Mouse (Mus musculus) forebrain, embryonic 13.5 days (tissue): Measurements from ENCODE around the gene Wnt11. TPM values are rescaled to one million over a fixed set of nuclear protein-coding genes. Genes with fewer than 3 reads are reported as not detected.

Experiments
- ATAC-seq: fragments of 200-750 bp; cut with Nextera tagmentation; 2 replicates; pipeline ENCODE4 v1.8.0; 2017
- H3K27ac ChIP-seq: fragments of 300-500 bp; sonication (generic); 2 replicates; pipeline ENCODE4 v1.5.1; 2015; ENCODE audit warnings: inconsistent platforms, mild to moderate bottlenecking, moderate library complexity
- H3K27me3 ChIP-seq: fragments of 300-500 bp; sonication (generic); 2 replicates; pipeline ENCODE4 v1.6.1; 2015; ENCODE audit warnings: mild to moderate bottlenecking, inconsistent platforms
- H3K36me3 ChIP-seq: fragments of 300-500 bp; sonication (generic); 2 replicates; pipeline ENCODE4 v1.6.1; 2015; ENCODE audit warnings: mild to moderate bottlenecking, inconsistent platforms; ENCODE audit not compliant: poor library complexity, severe bottlenecking
- H3K4me1 ChIP-seq: fragments of 300-500 bp; sonication (generic); 2 replicates; pipeline ENCODE4 v1.6.1; 2015; ENCODE audit warnings: inconsistent platforms
- H3K4me2 ChIP-seq: fragments of 300-500 bp; sonication (generic); 2 replicates; pipeline ENCODE4 v1.6.1; 2015; ENCODE audit warnings: inconsistent platforms, mild to moderate bottlenecking, moderate library complexity
- H3K4me3 ChIP-seq: fragments of 300-500 bp; sonication (generic); 2 replicates; pipeline ENCODE4 v1.5.1; 2015; ENCODE audit warnings: mild to moderate bottlenecking, inconsistent platforms
- H3K9ac ChIP-seq: fragments of 300-500 bp; sonication (generic); 2 replicates; pipeline ENCODE4 v1.6.1; 2015; ENCODE audit warnings: mild to moderate bottlenecking, inconsistent platforms
- H3K9me3 ChIP-seq: fragments of 300-500 bp; sonication (generic); replicated peaks from 2 replicates; pipeline ENCODE4 v1.6.1; 2016; ENCODE audit warnings: inconsistent platforms
- WGBS: fragments of 180-500 bp; shearing (Covaris S2); methylation state at CpG from one replicate; pipeline ENCODE4 v1.1.7; 2015; 5-methylcytosine and 5-hydroxymethylcytosine counted together
- polyA plus RNA-seq: library from polyadenylated mRNA; unstranded; fragments of >200 nt; fragmentation: Nextera tagmentation; extraction: Ambion mirVana; gene quantifications from 2 replicates; pipeline ENCODE4 v1.2.1, GENCODE M21; 2015

The Wnt11 gene
- polyA plus RNA-seq, 1 experiment from 2014 or later: 0.23 TPM

DNA sequence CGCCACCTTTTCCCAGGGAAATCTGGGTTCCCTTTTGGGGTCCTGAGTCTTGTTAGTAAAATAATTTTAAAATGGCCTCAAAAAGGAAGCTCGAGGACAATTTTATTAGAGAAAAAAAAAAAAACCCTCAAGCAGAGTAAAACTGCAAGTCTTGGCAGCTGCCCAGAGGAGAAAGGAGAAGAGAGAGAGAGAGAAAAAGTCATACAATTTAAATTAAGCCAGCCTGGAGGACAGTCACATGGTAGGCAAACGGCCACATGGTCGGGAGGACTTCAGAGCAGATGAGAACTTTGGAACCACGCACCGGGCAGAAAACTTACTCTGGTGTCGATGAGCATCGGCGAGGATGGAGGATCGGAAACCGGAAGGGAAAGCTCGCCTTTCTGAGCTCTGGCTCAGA lies 37.0 kb downstream of the Wnt11 start:
- 81% methylated on average over 12 of the region's 12 CpGs for WGBS
- Histone ChIP-seq H3K9me3 (no peaks in the 10 kb centered on the region), H3K4me1 (peaks cover 36% of the 10 kb centered on the region), H3K27ac (no peak overlapping the region), H3K4me3 (no peak overlapping the region), H3K27me3 (peaks cover 5% of the 10 kb centered on the region; the same call in 1 of the 2 replicates), H3K4me2 (no peak overlapping the region), H3K36me3 (no peaks in the 10 kb centered on the region), H3K9ac (no peak overlapping the region)
- no peak for ATAC-seq

DNA sequence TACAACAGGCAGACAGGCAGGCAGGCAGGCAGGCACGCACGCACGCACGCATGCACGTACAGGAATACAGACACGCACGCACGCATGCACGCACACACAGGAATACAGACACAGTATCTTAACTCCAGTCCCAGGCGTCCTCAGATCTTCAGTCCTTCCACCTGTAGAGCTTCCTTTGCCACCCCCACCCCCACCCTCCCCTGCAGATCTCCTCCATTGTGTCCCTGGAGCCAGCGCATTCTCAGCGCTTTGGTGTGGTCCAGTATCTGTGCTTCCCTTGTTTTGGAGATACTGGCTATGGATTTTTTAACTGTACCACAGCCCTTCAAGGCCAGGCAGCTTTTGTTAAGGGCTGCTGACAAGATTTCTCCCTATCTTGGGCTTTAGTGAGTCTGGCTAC lies 38.4 kb downstream of the Wnt11 start:
- Histone ChIP-seq H3K36me3 (no peaks in the 10 kb centered on the region), H3K4me3 (no peak overlapping the region), H3K9me3 (no peaks in the 10 kb centered on the region), H3K4me1 (peaks cover 31% of the 10 kb centered on the region), H3K27me3 (peaks cover 5% of the 10 kb centered on the region; the same call in 1 of the 2 replicates), H3K9ac (no peak overlapping the region), H3K4me2 (no peak overlapping the region), H3K27ac (no peak overlapping the region)
- 81% methylated on average over 12 of the region's 12 CpGs for WGBS
- no peak for ATAC-seq

DNA sequence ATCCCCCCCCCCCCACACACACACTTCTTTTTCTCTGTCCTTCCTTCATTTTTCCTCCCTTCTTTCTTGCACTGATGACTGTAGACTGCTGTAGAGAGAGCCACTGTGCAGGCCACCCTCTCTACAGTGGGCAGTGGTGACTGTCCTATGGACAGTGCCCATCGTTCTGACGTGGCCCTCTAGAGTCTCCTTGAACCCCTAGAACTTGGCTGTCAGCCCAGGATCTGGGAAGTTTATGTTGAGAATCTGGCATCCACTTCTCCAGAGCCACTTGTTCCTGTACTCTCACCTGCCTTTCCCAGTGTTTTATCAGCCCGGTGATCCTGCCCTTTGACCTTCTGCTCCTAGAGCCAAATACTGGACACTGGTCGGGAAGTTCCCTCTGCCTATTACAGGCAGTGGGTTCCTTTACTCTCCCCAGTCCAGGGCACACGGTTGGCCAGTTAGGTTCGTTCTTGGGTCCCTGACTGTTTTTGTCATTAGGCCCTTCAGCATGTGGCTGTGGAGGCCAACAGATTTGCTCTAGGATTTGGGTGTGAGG lies 39.6 kb downstream of the Wnt11 start:
- H3K9ac ChIP-seq: no peak overlapping the region
- 67% methylated on average over 6 of the region's 6 CpGs for WGBS
- H3K4me1 ChIP-seq: peaks cover 31% of the 10 kb centered on the region
- H3K27ac ChIP-seq: no peak overlapping the region
- H3K36me3 ChIP-seq: no peaks in the 10 kb centered on the region
- no peak for ATAC-seq
- no peak overlapping the region for H3K4me2 ChIP-seq
- peaks cover 5% of the 10 kb centered on the region; the same call in 1 of the 2 replicates for H3K27me3 ChIP-seq
- no peaks in the 10 kb centered on the region for H3K9me3 ChIP-seq
- H3K4me3 ChIP-seq: no peak overlapping the region

DNA sequence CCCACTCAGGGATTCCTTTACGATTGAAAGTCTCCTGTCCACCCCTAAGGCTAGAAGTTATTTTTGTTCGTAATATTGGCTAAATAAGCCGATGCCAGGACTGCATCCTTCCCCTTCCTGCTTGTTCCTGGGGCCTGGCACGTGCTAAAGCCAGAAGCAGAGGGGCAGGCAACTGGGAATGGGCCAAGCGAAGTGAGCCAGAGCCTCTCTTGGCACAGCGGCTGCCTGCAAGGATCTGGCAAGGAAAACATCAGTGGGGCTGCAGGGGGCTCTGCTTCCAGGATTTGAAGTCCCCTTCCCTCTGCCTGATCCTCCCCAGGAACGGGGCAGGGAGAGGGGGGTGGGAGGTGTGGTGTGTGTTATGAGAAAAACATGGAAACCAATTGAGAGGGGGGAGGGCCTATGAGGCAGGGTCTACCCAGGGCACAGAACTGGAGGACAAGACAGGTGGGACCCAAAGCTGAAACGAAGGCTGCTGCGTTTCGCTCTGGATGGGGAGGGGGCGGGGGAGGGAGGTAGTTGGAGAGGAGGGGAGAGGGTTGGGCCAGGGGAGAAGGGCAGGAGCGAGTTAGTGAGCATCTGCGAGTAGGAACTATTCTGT lies 40.6 kb downstream of the Wnt11 start:
- Histone ChIP-seq H3K4me1 (peaks cover 29% of the 10 kb centered on the region), H3K4me3 (no peak overlapping the region), H3K27me3 (peaks cover 5% of the 10 kb centered on the region; the same call in 1 of the 2 replicates), H3K27ac (peak overlapping the region; percentile 10; the same call in 1 of the 2 replicates), H3K9ac (no peak overlapping the region; the same call in 1 of the 2 replicates), H3K9me3 (no peaks in the 10 kb centered on the region), H3K36me3 (no peaks in the 10 kb centered on the region), H3K4me2 (peak overlapping the region; percentile 23)
- peak; percentile 51; the same call in 1 of the 2 replicates for ATAC-seq
- WGBS: 28% methylated on average over 13 of the region's 13 CpGs

DNA sequence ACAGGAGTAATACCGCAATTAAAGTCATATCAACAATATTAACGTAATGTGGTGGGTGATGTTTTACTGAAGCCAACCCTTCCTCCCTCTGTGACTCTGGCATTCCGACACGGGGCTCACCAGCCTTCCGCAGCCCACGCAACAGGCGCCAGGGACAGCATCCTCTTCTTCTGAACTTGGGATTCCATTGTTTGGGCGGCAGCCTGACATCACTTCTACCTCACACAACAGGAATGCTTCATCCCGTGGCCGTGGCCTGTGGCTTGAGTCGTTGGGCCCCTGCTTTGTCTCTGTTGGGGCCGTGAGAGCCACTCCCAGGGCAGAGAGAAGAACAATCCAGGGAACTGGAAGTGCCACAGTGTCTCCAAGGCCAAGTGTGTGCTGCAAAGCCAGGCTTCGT lies 41.2 kb downstream of the Wnt11 start:
- Histone ChIP-seq H3K27ac (no peak overlapping the region), H3K4me2 (peak overlapping the region; percentile 25; the same call in 1 of the 2 replicates), H3K9ac (no peak overlapping the region), H3K4me1 (peaks cover 24% of the 10 kb centered on the region), H3K36me3 (no peaks in the 10 kb centered on the region), H3K27me3 (peaks cover 5% of the 10 kb centered on the region; the same call in 1 of the 2 replicates), H3K9me3 (no peaks in the 10 kb centered on the region), H3K4me3 (no peak overlapping the region)
- WGBS: 31% methylated on average over 13 of the region's 13 CpGs
- no peak for ATAC-seq

DNA sequence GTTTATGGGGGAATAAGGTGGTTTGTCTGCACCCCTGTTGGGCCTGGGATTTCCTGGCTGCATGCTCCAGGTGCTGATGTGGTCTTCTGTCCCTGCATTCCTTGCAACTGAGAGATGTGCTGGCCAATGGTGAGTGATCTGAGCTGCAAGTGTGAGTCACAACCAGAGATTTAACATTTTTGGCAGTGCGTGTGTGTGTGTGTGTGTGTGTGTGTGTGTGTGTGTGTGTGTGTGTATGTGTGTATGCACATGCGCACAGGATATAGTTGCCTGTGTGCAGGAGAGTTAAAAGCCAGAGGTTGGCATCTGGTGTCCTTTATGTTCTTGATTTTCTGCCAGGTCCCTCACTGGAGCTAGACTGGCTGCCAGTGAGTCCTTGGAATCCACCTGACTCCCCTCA lies 44.3 kb downstream of the Wnt11 start:
- Histone ChIP-seq H3K4me2 (no peak overlapping the region), H3K27ac (no peak overlapping the region), H3K4me3 (no peak overlapping the region), H3K4me1 (peaks cover 24% of the 10 kb centered on the region), H3K9ac (no peak overlapping the region), H3K9me3 (no peaks in the 10 kb centered on the region), H3K36me3 (no peaks in the 10 kb centered on the region), H3K27me3 (peaks cover 5% of the 10 kb centered on the region; the same call in 1 of the 2 replicates)
- 88% methylated on average over 2 of the region's 2 CpGs for WGBS
- ATAC-seq: no peak

DNA sequence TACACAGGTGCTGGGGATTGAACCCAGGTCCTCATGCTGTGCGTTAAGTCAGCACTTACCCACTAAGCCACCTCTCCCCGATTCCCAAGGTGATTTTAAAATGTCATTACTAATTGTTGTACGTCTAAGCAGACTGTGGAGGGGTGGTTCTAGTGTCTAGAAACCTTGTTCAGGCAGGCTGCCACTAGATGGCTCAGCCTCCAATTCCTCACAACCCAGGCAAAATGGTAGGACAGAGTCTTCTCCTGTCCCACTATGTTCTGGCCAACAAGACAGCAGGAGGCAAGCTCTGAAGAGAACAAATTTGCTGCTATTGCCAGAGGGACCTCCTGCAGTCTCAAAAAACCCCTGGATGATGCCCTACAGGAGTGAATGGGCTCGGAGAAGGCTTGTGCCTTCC lies 47.0 kb downstream of the Wnt11 start:
- no peaks in the 10 kb centered on the region for H3K9me3 ChIP-seq
- no peak overlapping the region for H3K27ac ChIP-seq
- H3K4me3 ChIP-seq: no peak overlapping the region
- H3K36me3 ChIP-seq: no peaks in the 10 kb centered on the region
- no peak overlapping the region for H3K9ac ChIP-seq
- no peaks in the 10 kb centered on the region for H3K27me3 ChIP-seq
- WGBS: 73% methylated on average over 4 of the region's 4 CpGs
- H3K4me1 ChIP-seq: peaks cover 5% of the 10 kb centered on the region
- ATAC-seq: no peak
- H3K4me2 ChIP-seq: no peak overlapping the region

DNA sequence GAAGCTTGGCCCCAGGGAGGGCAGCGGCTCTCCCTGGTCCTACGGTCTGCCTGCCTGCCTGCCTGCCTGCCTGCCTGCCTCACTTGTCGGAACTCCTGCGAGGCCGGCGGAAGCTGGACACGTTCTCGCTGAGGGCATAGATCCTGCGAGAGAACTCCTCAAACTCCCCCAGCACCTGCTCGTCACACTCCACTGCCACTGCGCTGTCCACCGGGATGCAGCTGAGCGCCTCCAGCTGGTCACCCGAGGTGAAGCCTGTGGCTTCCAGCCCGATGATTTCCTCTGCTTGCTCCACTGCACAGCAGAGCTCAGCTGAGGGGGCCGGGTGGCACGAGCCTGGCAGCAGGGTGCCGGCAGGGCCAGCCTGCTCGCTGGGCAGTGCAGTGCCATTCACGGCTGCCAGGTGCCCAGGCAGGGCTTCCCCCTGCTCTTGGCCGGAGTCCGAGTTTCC lies 52.9 kb downstream of the Wnt11 start:
- Histone ChIP-seq H3K9ac (no peak overlapping the region), H3K4me2 (no peak overlapping the region), H3K4me1 (peaks cover 15% of the 10 kb centered on the region; the same call in 1 of the 2 replicates), H3K9me3 (no peaks in the 10 kb centered on the region), H3K27me3 (no peaks in the 10 kb centered on the region), H3K4me3 (no peak overlapping the region), H3K27ac (no peak overlapping the region), H3K36me3 (no peaks in the 10 kb centered on the region)
- 0 out of 2 replicates have a peak, but pooled peaks have one; percentile 41 for ATAC-seq
- 43% methylated on average over 22 of the region's 22 CpGs for WGBS

DNA sequence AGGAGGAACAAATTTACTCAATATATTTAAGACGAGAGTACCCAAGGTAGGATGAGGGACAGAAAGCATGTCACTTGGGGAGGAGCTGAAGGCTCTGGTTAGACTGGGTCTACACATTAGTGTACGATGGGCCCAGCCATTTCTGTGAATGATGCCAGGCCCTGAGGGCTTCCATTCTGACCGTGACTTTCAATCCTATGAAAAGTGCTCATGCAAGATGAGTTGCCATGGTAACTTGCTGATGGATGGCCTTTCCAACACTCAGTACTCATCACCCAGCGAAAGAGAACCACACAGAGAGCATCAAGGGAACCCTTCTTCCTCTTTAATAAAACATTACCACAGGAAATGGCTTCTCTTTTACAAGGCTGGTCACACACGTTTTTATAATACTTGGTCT lies 53.9 kb downstream of the Wnt11 start:
- H3K36me3 ChIP-seq: no peaks in the 10 kb centered on the region
- H3K27me3 ChIP-seq: no peaks in the 10 kb centered on the region
- H3K4me3 ChIP-seq: no peak overlapping the region
- no peak overlapping the region for H3K9ac ChIP-seq
- WGBS: 59% methylated on average over 5 of the region's 5 CpGs
- H3K27ac ChIP-seq: no peak overlapping the region
- peak; percentile 50; the same call in 1 of the 2 replicates for ATAC-seq
- H3K4me1 ChIP-seq: peaks cover 15% of the 10 kb centered on the region; the same call in 1 of the 2 replicates
- no peaks in the 10 kb centered on the region for H3K9me3 ChIP-seq
- H3K4me2 ChIP-seq: no peak overlapping the region

DNA sequence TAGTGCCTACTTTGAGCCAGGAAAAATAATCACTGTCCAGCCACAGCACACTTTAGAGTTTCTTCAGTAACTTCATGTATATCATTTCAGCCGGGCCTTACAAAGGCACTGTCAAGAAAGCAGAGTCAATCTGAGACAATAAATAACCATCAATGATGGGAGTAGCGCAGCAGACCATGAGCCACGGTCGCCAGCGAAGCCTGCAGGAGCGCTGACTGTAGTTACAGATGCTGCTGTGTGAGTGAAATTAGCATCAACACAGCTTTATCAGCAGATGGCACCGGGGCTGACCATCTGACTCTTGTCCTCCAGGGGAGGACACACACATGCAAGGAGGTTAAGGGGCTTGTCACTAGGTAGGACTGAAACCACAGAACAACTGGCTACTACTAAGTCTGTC lies 54.3 kb downstream of the Wnt11 start:
- H3K9me3 ChIP-seq: no peaks in the 10 kb centered on the region
- no peak for ATAC-seq
- no peak overlapping the region for H3K9ac ChIP-seq
- H3K4me3 ChIP-seq: no peak overlapping the region
- peaks cover 15% of the 10 kb centered on the region; the same call in 1 of the 2 replicates for H3K4me1 ChIP-seq
- no peak overlapping the region for H3K27ac ChIP-seq
- no peaks in the 10 kb centered on the region for H3K27me3 ChIP-seq
- 73% methylated on average over 7 of the region's 7 CpGs for WGBS
- H3K36me3 ChIP-seq: no peaks in the 10 kb centered on the region
- no peak overlapping the region for H3K4me2 ChIP-seq

DNA sequence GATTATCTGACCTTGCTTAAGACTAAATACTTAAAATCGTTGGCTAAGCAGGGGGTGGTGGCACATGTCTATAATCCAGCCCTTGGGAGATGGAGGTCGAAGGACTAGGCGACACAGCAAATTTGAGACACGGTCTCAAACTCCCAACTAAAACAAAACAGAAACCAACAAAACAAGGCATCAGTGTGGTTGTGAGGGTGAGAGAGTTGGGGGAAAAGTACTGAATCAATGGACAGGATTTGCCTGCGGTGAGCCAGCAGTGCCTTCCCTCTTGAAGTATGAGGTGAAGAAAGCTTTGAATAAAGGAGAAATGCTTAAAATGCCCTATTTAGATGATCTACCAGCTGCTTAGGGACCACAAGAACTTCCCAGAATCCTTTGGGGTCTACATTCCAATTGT lies 58.2 kb downstream of the Wnt11 start:
- no peaks in the 10 kb centered on the region for H3K27me3 ChIP-seq
- no peaks in the 10 kb centered on the region for H3K36me3 ChIP-seq
- H3K27ac ChIP-seq: no peak overlapping the region
- no peak overlapping the region for H3K4me3 ChIP-seq
- peaks cover 8% of the 10 kb centered on the region; the same call in 1 of the 2 replicates for H3K4me1 ChIP-seq
- no peak overlapping the region for H3K9ac ChIP-seq
- no peaks in the 10 kb centered on the region for H3K9me3 ChIP-seq
- 87% methylated on average over 5 of the region's 5 CpGs for WGBS
- H3K4me2 ChIP-seq: no peak overlapping the region
- no peak for ATAC-seq

DNA sequence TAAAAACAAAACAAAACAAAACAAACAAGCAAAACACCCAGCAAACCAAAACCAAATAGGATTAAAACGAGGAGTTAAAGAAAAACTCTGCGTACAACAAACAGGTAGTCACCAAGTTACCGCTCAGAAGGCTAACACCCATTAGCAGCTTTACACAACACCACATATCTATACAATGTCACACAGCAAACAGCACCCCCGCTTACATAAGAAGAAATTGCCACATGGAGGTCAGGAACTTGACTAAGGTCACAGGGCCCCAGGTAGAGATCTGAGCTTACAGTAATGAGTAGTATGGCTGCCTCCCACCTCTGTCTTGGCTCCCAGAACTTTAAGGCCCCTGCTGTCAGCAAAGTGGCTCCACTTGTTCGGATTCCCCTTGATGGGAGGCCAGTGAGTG lies 59.4 kb downstream of the Wnt11 start:
- 89% methylated on average over 5 of the region's 5 CpGs for WGBS
- no peak overlapping the region for H3K9ac ChIP-seq
- H3K4me3 ChIP-seq: no peak overlapping the region
- no peaks in the 10 kb centered on the region for H3K4me1 ChIP-seq
- H3K27me3 ChIP-seq: no peaks in the 10 kb centered on the region
- no peaks in the 10 kb centered on the region for H3K9me3 ChIP-seq
- H3K36me3 ChIP-seq: no peaks in the 10 kb centered on the region
- ATAC-seq: no peak
- H3K4me2 ChIP-seq: no peak overlapping the region
- no peak overlapping the region for H3K27ac ChIP-seq
